ENCODE assay signal across 23 mouse cellular contexts in the genomic region with DNA sequence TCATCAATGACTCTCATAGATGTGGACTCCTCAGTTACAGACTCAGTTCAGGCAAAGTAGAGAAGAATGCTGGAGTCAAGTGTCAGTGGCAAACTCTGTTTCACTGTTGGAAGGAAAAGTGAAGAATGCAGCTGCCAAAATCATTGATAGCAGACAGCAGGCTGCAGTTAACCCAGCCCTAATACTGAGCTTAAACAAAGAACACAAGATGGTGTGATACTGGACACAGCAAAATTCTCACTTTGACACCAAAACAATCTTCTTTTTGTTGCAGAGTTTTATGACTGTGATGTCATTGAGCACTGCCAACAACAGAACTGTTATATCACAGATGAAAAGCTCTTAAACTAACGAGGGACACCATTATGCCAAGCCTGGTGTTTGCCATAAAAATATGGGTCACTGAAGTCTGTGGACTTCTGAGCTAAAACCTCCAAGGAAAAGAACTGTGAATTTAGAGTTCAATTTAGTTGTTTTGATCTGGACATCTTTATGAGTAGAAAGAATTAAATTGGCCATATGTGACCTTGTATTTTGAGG.
A peak's percentile ranks its signal among the peaks of the same experiment; 100 is the strongest.
DNase-seq lines count a peak whose midpoint lies in the region; ATAC-seq lines count a peak whose summit lies in the region.
"Had no signal": no experiment of that assay in that cellular context is flagged by ENCODE, and none has a peak within 500 bp of the region (broad histone marks: within the 10 kb centered on the region; RNA-seq: fewer than 3 reads in every experiment).

No protein-coding gene starts in this region.

- H3K27me3 ChIP-seq in limb, embryonic 13.5 days = no peaks in the 10 kb centered on the region
- H3K27me3 ChIP-seq in limb, embryonic 10.5 days (ENCODE audit: low read depth, poor library complexity, severe bottlenecking) = no peaks in the 10 kb centered on the region
- H3K27me3 ChIP-seq: CH12.LX; embryonic facial prominence, embryonic 15.5 days; heart, embryonic 15.5 days; hindbrain, embryonic 15.5 days had no signal

- WGBS in limb, embryonic 13.5 days = 12% methylated on average over 1 of the region's 1 CpGs
- 74% methylated on average over 1 of the region's 1 CpGs for WGBS in limb, embryonic 10.5 days

- H3K36me3 ChIP-seq in limb, embryonic 13.5 days = no peaks in the 10 kb centered on the region
- no peaks in the 10 kb centered on the region for H3K36me3 ChIP-seq in limb, embryonic 10.5 days
- H3K36me3 ChIP-seq: embryonic facial prominence, embryonic 15.5 days; forebrain, embryonic 10.5 days; heart, embryonic 15.5 days; hindbrain, embryonic 15.5 days had no signal

- H3K4me2 ChIP-seq in limb, embryonic 13.5 days (replicated peaks) = no peak overlapping the region
- H3K4me2 ChIP-seq: embryonic facial prominence, embryonic 15.5 days; heart, embryonic 11.5 days; heart, embryonic 15.5 days; hindbrain, embryonic 15.5 days had no signal

- no peaks in the 10 kb centered on the region for H3K9me3 ChIP-seq in limb, embryonic 13.5 days
- no peaks in the 10 kb centered on the region for H3K9me3 ChIP-seq in limb, embryonic 10.5 days (replicated peaks)
- H3K9me3 ChIP-seq: embryonic facial prominence, embryonic 15.5 days; forebrain, embryonic 10.5 days; heart, embryonic 15.5 days; hindbrain, embryonic 15.5 days had no signal

- DNase-seq in heart, postnatal 10 days = peak; percentile 0 to 1
- no peak for DNase-seq in heart, postnatal 14 days
- DNase-seq in limb, embryonic 10.5 days (ENCODE audit: low spot score) = no peak
- peak; percentile 7 for DNase-seq in mesoderm, embryonic 11.5 days (ENCODE audit: low read depth, low spot score)
- no peak for DNase-seq in gastrocnemius, postnatal 10 days
- DNase-seq in urinary bladder, adult 18-20 months (ENCODE audit: low spot score in 2 of 2) = no peak
- DNase-seq: adrenal gland, adult 8-10 months; adrenal gland, postnatal 36 days; cerebellum, adult 11 months; cerebellum, adult 8-10 months; cerebellum, postnatal 14 days; gastrocnemius, postnatal 14 days; heart, adult 2 months; heart, postnatal 36 days had no signal

- H3K9ac ChIP-seq in limb, embryonic 13.5 days = no peak overlapping the region
- H3K9ac ChIP-seq: embryonic facial prominence, embryonic 15.5 days; heart, embryonic 15.5 days; hindbrain, embryonic 15.5 days had no signal

- H3K27ac ChIP-seq in limb, embryonic 13.5 days = no peak overlapping the region
- H3K27ac ChIP-seq in limb, embryonic 10.5 days = no peak overlapping the region
- H3K27ac ChIP-seq: embryonic facial prominence, embryonic 15.5 days; forebrain, embryonic 10.5 days; heart, adult 2 months; heart, embryonic 15.5 days; hindbrain, embryonic 15.5 days had no signal

- no peaks in the 10 kb centered on the region for H3K4me1 ChIP-seq in limb, embryonic 13.5 days
- H3K4me1 ChIP-seq in limb, embryonic 10.5 days = no peaks in the 10 kb centered on the region
- H3K4me1 ChIP-seq: embryonic facial prominence, embryonic 15.5 days; forebrain, embryonic 10.5 days; heart, embryonic 15.5 days; hindbrain, embryonic 15.5 days had no signal

- peak; percentile 69; the same call in 1 of the 2 replicates for ATAC-seq in limb, embryonic 13.5 days (ENCODE audit: low FRiP score, low read depth)
- ATAC-seq: forebrain, embryonic 14.5 days had no signal

- intact Hi-C loops in heart, postnatal 10 days (cut with DNase I) = no loop called here
- intact Hi-C loops in heart, postnatal 14 days (cut with DNase I) = no loop called here

- H3K4me3 ChIP-seq in limb, embryonic 13.5 days = no peak overlapping the region
- no peak overlapping the region for H3K4me3 ChIP-seq in limb, embryonic 10.5 days
- H3K4me3 ChIP-seq: embryonic facial prominence, embryonic 15.5 days; erythroblast, embryonic 14.5 days; forebrain, embryonic 10.5 days; heart, adult 2 months; heart, embryonic 15.5 days; hindbrain, embryonic 15.5 days had no signal

Comparison
In these comparisons a context has a peak if more than half of its experiments do, and no peak if none do; other contexts are left out.
1. DNase-seq: peak in heart, postnatal 10 days (2 of 2) and mesoderm, embryonic 11.5 days (single experiment); none in heart, postnatal 14 days (0 of 2), limb, embryonic 10.5 days (single experiment), gastrocnemius, postnatal 10 days (single experiment) and urinary bladder, adult 18-20 months (0 of 2).